Mouse (Mus musculus) MEL (cell line): ENCODE measurements around the gene Ccr2. TPM values are rescaled to one million over a fixed set of nuclear protein-coding genes. Genes with fewer than 3 reads are reported as not detected.
"Not testable (repeated sequence)": the region's sequence is repeated elsewhere in the genome, so short reads cannot be mapped to it uniquely, and the experiment has no call there.

Experiments
- DNase-seq: peaks from one replicate; pipeline ENCODE4 v3.0.0; 2011; ENCODE audit warnings: low read depth, low spot score
- H3K27ac ChIP-seq: 2 replicates; pipeline ENCODE4 v1.5.1; 2012; ENCODE audit warnings: low read depth, mild to moderate bottlenecking, control low read depth, low read length, moderate library complexity; ENCODE audit not compliant: control insufficient read depth
- H3K27me3 ChIP-seq, 2 experiments: fragments of 150-350 bp in 1 of 2; sonication (generic) in 1 of 2; 2 replicates each; pipeline ENCODE4 v1.6.1; 2012; ENCODE audit warnings: low read length in 2 of 2, mild to moderate bottlenecking in 2 of 2, improper control_type of control experiment in 1 of 2, moderate library complexity in 1 of 2; ENCODE audit not compliant: insufficient read depth in 2 of 2, control insufficient read depth in 1 of 2
- H3K36me3 ChIP-seq, 2 experiments: 2 replicates each; pipeline ENCODE4 v1.6.1; 2012 to 2014; ENCODE audit warnings: low read length in 2 of 2, improper control_type of control experiment in 1 of 2, inconsistent platforms in 1 of 2, mild to moderate bottlenecking in 1 of 2; ENCODE audit not compliant: insufficient read depth in 2 of 2, control insufficient read depth in 1 of 2
- H3K4me1 ChIP-seq, 2 experiments: fragments of 150-350 bp in 1 of 2; sonication (generic) in 1 of 2; 2 replicates each; pipeline ENCODE4 v1.6.1; 2012; ENCODE audit warnings: low read length in 2 of 2, improper control_type of control experiment in 1 of 2, mild to moderate bottlenecking in 1 of 2; ENCODE audit not compliant: insufficient read depth in 2 of 2, control insufficient read depth in 1 of 2
- H3K4me3 ChIP-seq, 2 experiments: fragments of 150-350 bp in 1 of 2; sonication (generic) in 1 of 2; 2 replicates each; pipeline ENCODE4 v1.5.1; 2012; ENCODE audit warnings: low read depth in 2 of 2, low read length in 2 of 2, mild to moderate bottlenecking in 2 of 2, moderate library complexity in 2 of 2, control low read depth in 1 of 2, improper control_type of control experiment in 1 of 2; ENCODE audit not compliant: control insufficient read depth in 1 of 2, insufficient read depth in 1 of 2
- H3K79me2 ChIP-seq: 2 replicates; pipeline ENCODE4 v1.6.1; 2012; ENCODE audit warnings: mild to moderate bottlenecking, low read length, moderate library complexity; ENCODE audit not compliant: control insufficient read depth, poor library complexity, insufficient read depth
- H3K9ac ChIP-seq: 2 replicates; pipeline ENCODE4 v1.6.1; 2012; ENCODE audit warnings: low read depth, mild to moderate bottlenecking, control low read depth, low read length, moderate library complexity; ENCODE audit not compliant: control insufficient read depth, poor library complexity, severe bottlenecking
- H3K9me3 ChIP-seq: fragments of 150-350 bp; sonication (generic); replicated peaks from 2 replicates; pipeline ENCODE4 v1.6.1; 2012; ENCODE audit warnings: mild to moderate bottlenecking, low read length, improper control_type of control experiment, moderate library complexity; ENCODE audit not compliant: insufficient read depth
- CHD2 ChIP-seq: IDR thresholded peaks from 2 replicates; pipeline ENCODE4 v1.6.1; 2011; ENCODE audit warnings: low read length, improper control_type of control experiment
- CTCF ChIP-seq, 3 experiments: IDR thresholded peaks in 2 of 3; conservative IDR thresholded peaks in 1 of 3; 2 replicates each; pipeline ENCODE4 v1.5.1; 2011 to 2012; ENCODE audit warnings: low read length in 3 of 3, low read depth in 2 of 3, mild to moderate bottlenecking in 2 of 3, improper control_type of control experiment in 1 of 3, inconsistent platforms in 1 of 3, mixed read lengths in 1 of 3, moderate library complexity in 1 of 3; ENCODE audit not compliant: control insufficient read depth in 1 of 3, insufficient read depth in 1 of 3, poor library complexity in 1 of 3, severe bottlenecking in 1 of 3
- ELF1 ChIP-seq: IDR thresholded peaks from 2 replicates; pipeline ENCODE4 v1.6.1; 2014; ENCODE audit warnings: low read depth, mild to moderate bottlenecking, inconsistent platforms, low read length, improper control_type of control experiment, moderate library complexity
- HCFC1 ChIP-seq: IDR thresholded peaks from 2 replicates; pipeline ENCODE4 v1.6.1; 2012; ENCODE audit warnings: low read depth, mild to moderate bottlenecking, inconsistent platforms, low read length, improper control_type of control experiment, moderate library complexity
- MAFK ChIP-seq: IDR thresholded peaks from 2 replicates; pipeline ENCODE4 v1.6.1; 2011; ENCODE audit warnings: low read depth, mild to moderate bottlenecking, low read length, improper control_type of control experiment, borderline replicate concordance
- MAX ChIP-seq: IDR thresholded peaks from 2 replicates; pipeline ENCODE4 v1.6.1; 2011; ENCODE audit warnings: low read length, improper control_type of control experiment
- MXI1 ChIP-seq: IDR thresholded peaks from 2 replicates; pipeline ENCODE4 v1.6.1; 2011; ENCODE audit warnings: mild to moderate bottlenecking, low read depth, low read length, improper control_type of control experiment
- MYB ChIP-seq: IDR thresholded peaks from 2 replicates; pipeline ENCODE4 v1.6.1; 2011; ENCODE audit warnings: mild to moderate bottlenecking, low read depth, low read length, improper control_type of control experiment
- MYC ChIP-seq: IDR thresholded peaks from 2 replicates; pipeline ENCODE4 v1.6.1; 2011; ENCODE audit warnings: low read depth, mild to moderate bottlenecking, low read length, improper control_type of control experiment, moderate library complexity
- NELFE ChIP-seq: IDR thresholded peaks from 2 replicates; pipeline ENCODE4 v1.6.1; 2011; ENCODE audit warnings: low read depth, low read length, improper control_type of control experiment
- POLR2A ChIP-seq, 2 experiments: IDR thresholded peaks; 2 replicates each; pipeline ENCODE4 v1.6.1; 2011 to 2012; ENCODE audit warnings: low read length in 2 of 2, mild to moderate bottlenecking in 2 of 2, control low read depth in 1 of 2, improper control_type of control experiment in 1 of 2, low read depth in 1 of 2, moderate library complexity in 1 of 2; ENCODE audit not compliant: control insufficient read depth in 1 of 2, insufficient read depth in 1 of 2, poor library complexity in 1 of 2
- POLR2AphosphoS2 ChIP-seq: IDR thresholded peaks from 2 replicates; pipeline ENCODE4 v1.6.1; 2011; ENCODE audit warnings: low read length, improper control_type of control experiment
- POLR2AphosphoS5 ChIP-seq: IDR thresholded peaks from 2 replicates; pipeline ENCODE4 v1.6.1; 2012; ENCODE audit warnings: low read depth, borderline replicate concordance, mild to moderate bottlenecking, inconsistent platforms, low read length, moderate library complexity, mixed read lengths
- SIN3A ChIP-seq: IDR thresholded peaks from 2 replicates; pipeline ENCODE4 v1.6.1; 2012; ENCODE audit warnings: low read length, improper control_type of control experiment, inconsistent platforms
- SMC3 ChIP-seq: IDR thresholded peaks from 2 replicates; pipeline ENCODE4 v1.6.1; 2011; ENCODE audit warnings: low read depth, low read length, improper control_type of control experiment
- TBP ChIP-seq: IDR thresholded peaks from 2 replicates; pipeline ENCODE4 v1.8.0; 2011; ENCODE audit warnings: low read depth, low read length, improper control_type of control experiment
- TCF12 ChIP-seq: IDR thresholded peaks from 2 replicates; pipeline ENCODE4 v1.6.1; 2014; ENCODE audit warnings: low read depth, mild to moderate bottlenecking, inconsistent platforms, low read length, improper control_type of control experiment, moderate library complexity
- ZKSCAN1 ChIP-seq: IDR thresholded peaks from 2 replicates; pipeline ENCODE4 v1.6.1; 2012; ENCODE audit warnings: low read depth, mild to moderate bottlenecking, inconsistent platforms, low read length, improper control_type of control experiment, moderate library complexity
- ZMIZ1 ChIP-seq: IDR thresholded peaks from 2 replicates; pipeline ENCODE4 v1.6.1; 2012; ENCODE audit warnings: low read depth, mild to moderate bottlenecking, inconsistent platforms, low read length, improper control_type of control experiment, moderate library complexity
- polyA plus RNA-seq, 2 experiments: library from polyadenylated mRNA; stranded (reverse) in 1 of 2; unstranded in 1 of 2; fragments of >175 nt in 1 of 2; fragments of >200 nt in 1 of 2; gene quantifications; 2 replicates each; pipeline versions ENCODE4 v1.2.1 to v1.2.4; 2012; ENCODE audit warnings: low replicate concordance in 2 of 2, low read depth in 1 of 2; ENCODE audit not compliant: insufficient read length in 2 of 2, insufficient read depth in 1 of 2, missing spikeins in 1 of 2
- total RNA-seq: library from RNA; depleted of rRNA; stranded (reverse); fragments of 300-350 nt; gene quantifications from 2 replicates; pipeline ENCODE4 v1.2.3, GENCODE M21; 2012

Gene Ccr2
- total and polyA plus RNA-seq, 3 experiments = 4.1 to 10.8 TPM; not detected in 1

DNA sequence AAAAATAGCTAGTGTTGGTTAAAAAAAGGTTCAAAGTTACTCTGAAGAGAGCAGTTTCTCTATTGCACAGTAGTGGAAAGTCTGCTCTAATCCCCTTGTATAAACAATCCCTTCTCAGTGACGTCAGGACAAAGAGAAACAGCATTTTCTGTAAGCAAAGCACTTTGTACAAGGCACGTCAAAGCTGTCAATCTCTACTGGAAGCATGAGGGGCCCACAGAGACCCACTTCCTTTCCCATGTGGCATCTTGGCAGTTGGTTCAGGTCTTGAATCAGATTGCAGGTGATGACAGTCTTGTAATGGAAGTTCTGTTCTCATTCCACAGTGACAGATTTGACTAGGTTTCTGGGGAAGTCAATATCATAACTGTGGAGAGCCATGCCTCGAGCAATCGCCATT, 21.9 kb upstream of the Ccr2 start:
- H3K27me3 ChIP-seq = no peaks in the 10 kb centered on the region
- no peaks in the 10 kb centered on the region for H3K79me2 ChIP-seq
- H3K4me3 ChIP-seq = peak overlapping the region in 1 of 2 experiments; percentile 5; a peak in 1 of 4 replicates
- no peak for TF ChIP-seq MYC
- TF ChIP-seq POLR2A (IDR thresholded peaks at IDR 0.05; ENCODE audit: control insufficient read depth in 1 of 2, insufficient read depth in 1 of 2, low read depth in 1 of 2, low read length in 2 of 2, poor library complexity in 1 of 2) = peak in 1 of 2 experiments; percentile 46; a peak in 1 of 4 replicates
- TF ChIP-seq, all 39 proteins: peak for 1
- peak overlapping the region; percentile 47 for H3K27ac ChIP-seq
- DNase-seq = peak; percentile 55
- H3K4me1 ChIP-seq = no peaks in the 10 kb centered on the region
- H3K9me3 ChIP-seq = no peaks in the 10 kb centered on the region
- H3K9ac ChIP-seq = no peak overlapping the region
- H3K36me3 ChIP-seq = no peaks in the 10 kb centered on the region; a peak in 1 of 4 replicates

DNA sequence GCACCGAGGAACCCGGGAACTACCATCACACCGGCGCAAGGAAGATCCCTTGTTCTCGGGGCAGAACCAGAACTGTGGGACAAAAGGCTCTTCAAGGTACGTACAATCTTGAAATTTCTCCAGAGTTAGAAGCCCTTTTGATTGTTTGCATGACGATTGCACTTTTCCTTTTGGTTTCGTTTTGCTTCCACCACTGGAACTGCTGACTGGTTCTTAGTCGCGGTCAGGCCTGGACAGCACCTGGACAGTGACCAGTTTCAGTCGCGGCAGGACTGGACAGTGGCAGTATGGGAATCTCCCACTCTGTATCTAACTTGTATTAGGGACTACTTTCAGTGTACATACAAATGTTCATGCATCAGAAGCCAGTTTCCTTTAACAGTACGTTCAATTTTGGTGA, 21.3 kb upstream of the Ccr2 start:
- Histone ChIP-seq H3K27ac (peak overlapping the region; percentile 72), H3K9ac (peak overlapping the region; percentile 59), H3K4me3 (peak overlapping the region; percentile 61 to 74)
- H3K36me3 ChIP-seq, H3K79me2 ChIP-seq, H3K27me3 ChIP-seq, H3K4me1 ChIP-seq, H3K9me3 ChIP-seq: not testable (repeated sequence)
- DNase-seq = peak; percentile 57
- 0 out of 2 replicates have a peak, but pooled peaks have one; percentile 27 for TF ChIP-seq SIN3A
- TF ChIP-seq NELFE = 0 out of 2 replicates have a peak, but pooled peaks have one; percentile 32

DNA sequence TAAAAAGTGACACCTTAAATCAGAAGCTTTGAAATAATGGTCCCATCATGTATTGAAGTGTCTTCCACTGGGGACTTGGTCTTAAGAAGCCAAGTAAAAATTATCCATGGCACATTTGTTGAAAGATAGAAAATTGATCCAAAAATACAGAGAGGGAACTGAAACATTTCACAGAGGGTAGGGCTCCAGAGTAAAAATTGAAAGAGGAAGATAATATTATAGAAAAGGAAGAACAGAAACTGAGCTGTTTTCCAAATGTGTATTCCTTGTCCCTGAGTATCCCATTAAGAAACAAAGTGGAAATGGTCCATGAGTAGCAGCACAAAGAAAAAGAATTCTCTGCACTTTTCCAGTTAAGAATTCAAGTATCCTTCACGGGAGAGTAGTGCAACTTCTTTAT, 11.3 kb upstream of the Ccr2 start:
- no peaks in the 10 kb centered on the region for H3K4me1 ChIP-seq
- no peak overlapping the region for H3K27ac ChIP-seq
- H3K4me3 ChIP-seq = no peak overlapping the region
- TF ChIP-seq SIN3A (no peak), CHD2 (no peak), SMC3 (no peak), POLR2AphosphoS5 (no peak), TCF12 (no peak), MAX (no peak), POLR2AphosphoS2 (no peak), MAFK (no peak), HCFC1 (no peak), ZMIZ1 (no peak), ZKSCAN1 (no peak), MXI1 (no peak), MYB (no peak), CTCF (IDR thresholded peaks at IDR 0.05 in 2 of 3, conservative IDR thresholded peaks at IDR 0.05 in 1 of 3; ENCODE audit: control insufficient read depth in 1 of 3, insufficient read depth in 1 of 3, low read depth in 2 of 3, low read length in 3 of 3, poor library complexity in 1 of 3, severe bottlenecking in 1 of 3) (no peak), POLR2A (IDR thresholded peaks at IDR 0.05; ENCODE audit: control insufficient read depth in 1 of 2, insufficient read depth in 1 of 2, low read depth in 1 of 2, low read length in 2 of 2, poor library complexity in 1 of 2) (no peak), ELF1 (no peak), TBP (no peak)
- no peaks in the 10 kb centered on the region; a peak in 1 of 4 replicates for H3K36me3 ChIP-seq
- no peaks in the 10 kb centered on the region; the same call in 1 of the 2 replicates for H3K9me3 ChIP-seq
- no peak overlapping the region for H3K9ac ChIP-seq
- no peak for DNase-seq
- no peaks in the 10 kb centered on the region for H3K27me3 ChIP-seq
- no peaks in the 10 kb centered on the region for H3K79me2 ChIP-seq
